Mouse (Mus musculus) hindbrain, embryonic 11.5 days (tissue): ENCODE data around the gene Cacnb1. TPM values are rescaled to one million over a fixed set of nuclear protein-coding genes. Genes with fewer than 3 reads are reported as not detected.

Experiments
- ATAC-seq: fragments of 200-750 bp; cut with Nextera tagmentation; 2 replicates; pipeline ENCODE4 v1.8.0; 2017; ENCODE audit warnings: mild to moderate bottlenecking, moderate TSS enrichment, moderate library complexity; ENCODE audit not compliant: low FRiP score
- DNase-seq: peaks from one replicate; pipeline ENCODE4 v3.0.0-alpha.2; 2015; ENCODE audit warnings: low spot score
- H3K27ac ChIP-seq: fragments of 300-500 bp; sonication (generic); 2 replicates; pipeline ENCODE4 v1.5.1; 2014; ENCODE audit warnings: mild to moderate bottlenecking, low read depth, low read length
- H3K27me3 ChIP-seq: fragments of 300-500 bp; sonication (generic); 2 replicates; pipeline ENCODE4 v1.6.1; 2014; ENCODE audit warnings: mild to moderate bottlenecking, low read length, moderate library complexity, mixed read lengths; ENCODE audit not compliant: control insufficient read depth, insufficient read depth
- H3K36me3 ChIP-seq: fragments of 300-500 bp; sonication (generic); 2 replicates; pipeline ENCODE4 v1.6.1; 2014; ENCODE audit warnings: mild to moderate bottlenecking, low read length, moderate library complexity, mixed read lengths; ENCODE audit not compliant: control insufficient read depth, insufficient read depth
- H3K4me1 ChIP-seq: fragments of 300-500 bp; sonication (generic); replicated peaks from 2 replicates; pipeline ENCODE4 v1.6.1; 2014; ENCODE audit warnings: low read length, mixed read lengths; ENCODE audit not compliant: control insufficient read depth, insufficient read depth
- H3K4me2 ChIP-seq: fragments of 300-500 bp; sonication (generic); replicated peaks from 2 replicates; pipeline ENCODE4 v1.6.1; 2014; ENCODE audit warnings: mild to moderate bottlenecking, low read depth, low read length
- H3K4me3 ChIP-seq: fragments of 300-500 bp; sonication (generic); 2 replicates; pipeline ENCODE4 v1.5.1; 2014; ENCODE audit warnings: low read depth, low read length
- H3K9ac ChIP-seq: fragments of 300-500 bp; sonication (generic); 2 replicates; pipeline ENCODE4 v1.6.1; 2014; ENCODE audit warnings: low read depth, low read length
- H3K9me3 ChIP-seq: fragments of 300-500 bp; sonication (generic); 2 replicates; pipeline ENCODE4 v1.6.1; 2016; ENCODE audit warnings: low read length; ENCODE audit not compliant: control insufficient read depth
- WGBS: fragments of 180-500 bp; shearing (Covaris S2); extraction: QIAGEN DNeasy Blood & Tissue Kit; methylation state at CpG from one replicate; pipeline ENCODE4 v1.1.7; 2014; 5-methylcytosine and 5-hydroxymethylcytosine counted together
- polyA plus RNA-seq: library from polyadenylated mRNA; unstranded; fragments of >200 nt; fragmentation: Nextera tagmentation; extraction: Ambion mirVana; gene quantifications from 2 replicates; pipeline ENCODE4 v1.2.1, GENCODE M21; 2014

Cacnb1 gene
- polyA plus RNA-seq, 1 experiment from 2014 or later = 18.3 TPM

DNA sequence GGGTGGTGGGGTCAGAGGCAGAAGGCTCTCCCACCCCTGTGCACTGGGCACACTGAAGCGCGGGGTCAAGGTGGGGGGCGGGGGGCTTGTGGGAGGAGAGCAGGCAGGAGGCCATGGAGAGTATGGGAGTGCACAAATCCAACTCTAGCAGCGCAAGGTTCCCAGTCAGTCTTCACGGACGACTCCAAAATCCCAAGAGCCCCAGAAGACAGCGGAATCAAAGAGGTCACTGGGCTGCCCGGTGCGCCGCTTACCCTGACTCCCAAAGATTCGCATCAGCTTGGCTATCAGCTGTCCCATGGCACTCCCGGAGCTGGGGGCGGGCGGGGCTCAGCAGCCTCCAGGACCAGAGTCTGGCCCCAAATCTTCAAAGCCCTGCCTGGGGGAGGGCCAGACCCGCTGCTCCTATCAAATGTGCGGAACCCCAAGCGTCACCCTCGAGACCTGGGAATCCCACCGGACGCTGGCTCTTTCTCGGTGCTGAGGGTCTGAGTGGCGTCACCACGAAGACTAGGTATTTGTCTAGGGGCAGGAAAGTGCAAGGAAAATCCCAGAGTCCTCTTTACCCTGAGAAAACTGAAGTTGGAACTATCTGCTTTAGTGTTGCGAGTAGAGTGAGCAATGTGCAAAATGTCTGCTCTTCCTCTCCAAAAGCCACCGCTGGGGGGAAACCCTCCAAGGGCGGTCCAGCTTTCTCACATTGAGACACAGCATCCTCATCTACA lies 27.1 kb downstream of the Cacnb1 start, which contains the start of gene Arl5c:
Gene Arl5c (minus strand): TSS at position 618 of the 725 bp plus-strand sequence.
- H3K9me3 ChIP-seq = no peaks in the 10 kb centered on the region
- peaks cover 4% of the 10 kb centered on the region for H3K4me1 ChIP-seq
- no peak within 1 kb of the TSS for H3K27ac ChIP-seq
- H3K9ac ChIP-seq = peak within 1 kb of the TSS; percentile 40; the same call in 1 of the 2 replicates
- DNase-seq = peak; percentile 53
- H3K4me2 ChIP-seq = peak within 1 kb of the TSS; percentile 79
- ATAC-seq = peak; percentile 70
- no peaks in the 10 kb centered on the region for H3K36me3 ChIP-seq
- peak within 1 kb of the TSS; percentile 42 for H3K4me3 ChIP-seq
- peaks cover 2% of the 10 kb centered on the region; the same call in 1 of the 2 replicates for H3K27me3 ChIP-seq
- WGBS = 1% methylated on average over 26 of the region's 26 CpGs

DNA sequence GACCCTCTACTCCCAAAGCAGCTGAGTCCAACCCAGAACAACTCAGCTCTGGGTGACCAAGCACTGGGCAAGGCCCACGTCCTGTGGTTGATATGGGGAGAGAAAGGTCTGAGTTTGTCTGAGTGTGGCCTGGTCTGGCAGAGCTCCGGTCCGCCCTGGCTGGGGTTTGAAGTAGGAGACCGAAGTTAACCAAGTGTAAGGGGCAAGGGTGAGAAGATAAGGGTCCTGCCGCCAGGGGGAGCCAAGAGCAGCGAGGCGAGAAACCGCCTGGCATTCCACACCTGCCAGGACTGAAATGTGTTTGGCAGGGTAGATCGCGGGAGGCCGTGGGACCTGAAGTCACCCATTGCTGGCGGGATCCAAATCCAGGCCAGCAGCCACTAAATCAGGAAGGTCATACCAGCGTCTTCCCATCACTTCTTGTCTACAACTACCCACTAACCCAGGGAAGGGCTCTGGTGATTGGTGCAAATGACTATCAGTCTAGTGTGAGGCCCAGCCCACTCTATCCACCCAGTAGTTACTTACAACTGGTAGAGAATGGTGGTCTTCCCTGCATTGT lies 28.2 kb downstream of the Cacnb1 start:
- H3K4me2 ChIP-seq = peak overlapping the region; percentile 79
- no peaks in the 10 kb centered on the region for H3K9me3 ChIP-seq
- no peaks in the 10 kb centered on the region for H3K36me3 ChIP-seq
- 0 out of 2 replicates have a peak, but pooled peaks cover 2% of the 10 kb centered on the region for H3K27me3 ChIP-seq
- peak; percentile 50 for ATAC-seq
- H3K27ac ChIP-seq = no peak overlapping the region
- peak; percentile 81 for DNase-seq
- 6% methylated on average over 13 of the region's 13 CpGs for WGBS
- H3K9ac ChIP-seq = peak overlapping the region; percentile 40; the same call in 1 of the 2 replicates
- H3K4me3 ChIP-seq = peak overlapping the region; percentile 42
- peaks cover 4% of the 10 kb centered on the region for H3K4me1 ChIP-seq

DNA sequence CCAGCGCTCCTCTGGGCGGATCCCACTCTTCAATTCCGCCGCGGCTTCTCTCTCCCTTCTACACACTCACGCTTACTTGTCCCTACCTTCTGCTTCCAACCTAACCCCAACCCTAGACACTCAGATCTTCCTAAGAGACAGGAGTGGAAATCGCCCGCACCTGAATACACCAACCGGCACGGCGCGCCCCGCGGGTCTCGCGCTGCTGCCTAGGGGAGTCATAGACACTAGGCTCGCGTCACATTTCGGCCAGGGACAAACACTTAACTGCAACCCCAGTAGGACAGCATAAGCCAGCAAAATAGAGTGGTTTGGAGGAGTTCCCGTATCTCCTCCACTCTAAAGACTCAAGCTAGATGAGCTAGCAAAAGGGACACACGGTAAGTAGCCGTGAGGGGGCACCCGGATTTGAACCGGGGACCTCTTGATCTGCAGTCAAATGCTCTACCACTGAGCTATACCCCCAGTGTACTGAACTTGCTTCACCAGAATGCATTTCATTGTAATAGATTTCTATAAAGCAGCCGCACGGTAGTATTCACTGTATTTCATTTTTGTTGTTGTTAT lies 34.2 kb downstream of the Cacnb1 start:
- Histone ChIP-seq H3K27me3 (peaks cover 27% of the 10 kb centered on the region), H3K4me3 (peak overlapping the region; percentile 92), H3K9ac (peak overlapping the region; percentile 86), H3K4me1 (0 out of 2 replicates have a peak, but pooled peaks cover 2% of the 10 kb centered on the region), H3K9me3 (no peaks in the 10 kb centered on the region), H3K27ac (peak overlapping the region; percentile 85), H3K4me2 (peak overlapping the region; percentile 54), H3K36me3 (no peaks in the 10 kb centered on the region)
- WGBS = under 1% methylated on average over 26 of the region's 26 CpGs
- DNase-seq (peak; percentile 92), ATAC-seq (peak; percentile 87)

DNA sequence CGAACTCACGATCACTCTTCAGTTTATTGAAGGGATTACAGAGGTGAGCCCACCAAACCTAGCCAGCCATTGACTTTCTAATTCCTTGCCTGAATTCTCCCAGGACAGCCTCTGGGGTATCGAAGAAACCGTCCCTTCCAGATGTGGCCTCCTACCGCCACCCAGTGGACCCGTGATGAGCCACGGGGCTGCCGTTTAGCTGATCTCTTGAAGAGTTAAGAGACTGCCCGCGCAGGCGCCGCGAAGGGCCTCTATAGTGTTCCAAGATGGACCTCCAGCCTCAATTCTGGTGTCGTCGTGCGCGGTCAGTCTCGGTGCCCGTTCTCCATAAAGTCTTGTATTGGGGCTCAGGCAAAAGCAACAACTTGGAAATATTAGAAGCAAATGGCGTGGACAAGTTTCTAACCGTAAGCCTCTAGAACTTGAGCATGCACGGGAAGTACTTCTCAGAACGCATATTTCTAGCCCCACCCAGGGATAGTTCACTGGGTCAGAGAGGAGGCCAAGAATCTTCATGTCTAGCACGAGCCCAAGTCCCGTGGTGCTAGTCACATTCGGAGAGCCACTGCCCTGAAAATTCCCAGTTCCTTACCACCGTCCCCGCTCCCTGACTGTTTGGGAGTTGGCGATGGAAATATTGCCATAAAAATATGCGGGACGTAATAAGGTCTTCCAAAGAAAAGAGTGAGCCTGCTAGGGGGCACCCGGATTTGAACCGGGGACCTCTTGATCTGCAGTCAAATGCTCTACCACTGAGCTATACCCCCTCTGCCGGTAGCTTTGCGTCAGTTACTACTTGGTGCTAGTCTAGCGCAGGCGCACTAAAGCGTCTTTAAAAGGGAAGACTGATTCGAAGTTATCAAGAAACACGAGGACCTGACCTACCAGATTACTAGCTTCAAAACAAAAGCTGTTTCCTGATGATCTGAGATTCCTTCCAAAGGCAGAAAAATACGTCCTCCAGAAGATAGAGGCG lies 35.0 kb downstream of the Cacnb1 start:
- Histone ChIP-seq H3K4me2 (peak overlapping the region; percentile 56), H3K9me3 (no peaks in the 10 kb centered on the region), H3K36me3 (no peaks in the 10 kb centered on the region), H3K4me1 (0 out of 2 replicates have a peak, but pooled peaks cover 2% of the 10 kb centered on the region), H3K27ac (peak overlapping the region; percentile 85), H3K4me3 (peak overlapping the region; percentile 92), H3K27me3 (peaks cover 27% of the 10 kb centered on the region), H3K9ac (peak overlapping the region; percentile 86)
- peak; percentile 96 for DNase-seq
- WGBS = under 1% methylated on average over 42 of the region's 42 CpGs
- peak; percentile 82 for ATAC-seq

DNA sequence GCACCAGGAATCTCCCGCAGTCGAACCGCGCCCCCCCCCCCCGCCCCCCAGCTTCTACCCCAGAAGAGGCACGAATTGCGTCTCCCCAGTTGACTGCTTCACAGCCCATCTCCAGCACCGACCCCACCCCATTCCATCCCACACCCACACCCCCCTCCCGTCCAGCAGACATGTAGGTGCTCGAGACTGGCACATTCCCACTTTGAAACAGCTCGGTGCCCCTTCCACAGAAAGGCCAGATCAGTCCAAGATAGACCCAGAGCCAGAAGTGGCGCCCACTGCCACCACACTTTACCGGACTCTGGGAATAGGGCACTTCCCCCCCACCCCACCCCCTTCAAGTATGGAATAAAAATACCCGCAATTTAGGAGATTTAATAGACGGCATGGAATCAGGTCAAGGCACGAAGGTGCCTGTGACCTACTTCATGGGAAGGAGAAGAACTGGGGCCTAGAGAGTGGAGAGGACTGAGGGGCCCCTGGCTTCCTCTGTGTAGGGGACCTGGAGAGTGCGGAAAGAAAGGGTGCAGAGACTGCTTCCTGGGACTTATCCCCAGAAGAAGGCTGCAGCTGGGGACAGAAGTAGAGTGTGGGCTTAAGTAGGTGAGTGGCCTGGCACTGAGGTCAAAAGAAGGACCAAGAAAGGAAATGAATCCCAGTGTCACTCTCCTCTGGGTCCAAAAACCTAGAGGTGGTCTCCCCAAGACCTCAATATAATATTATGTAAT lies 35.9 kb downstream of the Cacnb1 start:
- Histone ChIP-seq H3K36me3 (no peaks in the 10 kb centered on the region), H3K9ac (no peak overlapping the region), H3K4me1 (0 out of 2 replicates have a peak, but pooled peaks cover 2% of the 10 kb centered on the region), H3K27ac (no peak overlapping the region), H3K9me3 (no peaks in the 10 kb centered on the region), H3K4me2 (peak overlapping the region; percentile 82), H3K4me3 (peak overlapping the region; percentile 92), H3K27me3 (peaks cover 27% of the 10 kb centered on the region)
- ATAC-seq (no peak), DNase-seq (no peak)
- WGBS = 34% methylated on average over 11 of the region's 17 CpGs

DNA sequence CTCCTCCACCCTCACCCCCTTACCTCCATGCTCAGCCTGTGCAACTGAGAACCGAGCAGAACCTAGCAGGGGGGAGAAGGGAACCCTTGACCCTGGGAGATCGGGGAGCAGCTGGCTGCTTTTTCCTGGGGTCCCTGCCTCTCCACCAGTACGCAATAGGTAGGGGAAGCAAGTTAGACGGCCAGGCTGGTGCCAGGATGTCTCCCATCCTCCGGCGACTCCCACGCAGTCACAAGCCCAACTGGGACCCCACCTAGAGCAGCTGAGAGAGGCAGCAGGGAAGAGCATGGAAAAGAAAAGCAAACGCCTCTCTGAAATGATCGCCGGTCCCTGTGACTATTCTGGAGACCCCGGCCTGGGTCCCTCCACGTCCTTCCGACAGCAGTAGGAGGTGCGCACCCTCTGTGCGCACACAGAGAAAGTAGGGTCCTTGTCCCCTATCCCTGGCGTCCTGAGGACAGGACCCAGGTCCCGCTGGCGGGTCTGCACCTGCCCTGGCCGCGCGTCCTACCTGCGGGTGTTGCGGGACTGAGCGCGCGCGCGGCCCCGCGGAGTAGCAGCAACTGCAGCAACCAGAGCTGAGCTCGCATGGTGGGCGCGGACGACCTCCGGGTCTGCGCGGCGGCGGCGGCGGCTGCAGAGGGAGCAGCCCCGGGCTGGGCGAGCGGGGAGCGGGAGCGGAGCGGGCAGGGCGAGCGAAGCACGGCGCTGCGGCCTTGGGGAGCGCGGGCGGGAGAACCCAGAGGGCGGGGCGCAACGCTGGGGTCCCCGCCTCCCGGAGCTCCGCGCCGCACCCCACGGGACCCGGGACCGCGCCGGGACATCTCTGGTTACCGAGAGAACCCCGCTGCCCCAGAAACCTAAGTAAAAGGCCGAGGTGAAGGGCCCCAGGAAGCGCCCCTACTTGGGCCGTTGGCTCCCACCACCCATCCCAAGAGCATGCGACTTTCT lies 36.8 kb downstream of the Cacnb1 start, which contains the start of gene Plxdc1:
Gene Plxdc1 (minus strand): TSS at position 718 of the 951 bp plus-strand sequence.
- Histone ChIP-seq H3K9ac (peak within 1 kb of the TSS; percentile 34; the same call in 1 of the 2 replicates), H3K27me3 (peaks cover 27% of the 10 kb centered on the region), H3K27ac (no peak within 1 kb of the TSS), H3K36me3 (no peaks in the 10 kb centered on the region), H3K9me3 (no peaks in the 10 kb centered on the region), H3K4me3 (peak within 1 kb of the TSS; percentile 92), H3K4me2 (peak within 1 kb of the TSS; percentile 82), H3K4me1 (peaks cover 2% of the 10 kb centered on the region; the same call in 1 of the 2 replicates)
- ATAC-seq (no peak), DNase-seq (peak; percentile 58)
- 4% methylated on average over 56 of the region's 74 CpGs for WGBS

DNA sequence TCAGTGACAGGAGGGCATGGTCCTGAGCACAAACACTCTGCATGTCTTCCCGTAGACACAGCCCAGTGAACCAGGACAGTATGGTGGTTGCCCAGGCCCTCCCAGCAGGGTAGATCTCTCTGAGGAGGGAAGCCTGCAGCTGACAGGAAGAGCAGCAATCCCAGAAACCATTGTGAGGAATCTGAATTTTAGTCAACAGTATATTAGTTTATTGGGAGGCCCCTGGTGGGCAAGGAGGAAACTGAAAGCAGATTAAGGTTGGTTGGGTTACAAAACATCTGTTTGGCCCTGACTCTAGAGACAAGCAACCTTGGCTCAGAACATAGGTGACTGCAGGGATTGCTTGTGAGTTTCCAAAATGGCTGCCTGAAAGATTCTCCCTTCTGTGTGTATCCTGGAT lies 38.9 kb downstream of the Cacnb1 start:
- DNase-seq (no peak), ATAC-seq (no peak)
- Histone ChIP-seq H3K9ac (no peak overlapping the region), H3K36me3 (no peaks in the 10 kb centered on the region), H3K4me3 (no peak overlapping the region), H3K4me1 (peaks cover 2% of the 10 kb centered on the region; the same call in 1 of the 2 replicates), H3K27me3 (peaks cover 27% of the 10 kb centered on the region), H3K27ac (no peak overlapping the region), H3K4me2 (no peak overlapping the region), H3K9me3 (no peaks in the 10 kb centered on the region)
- WGBS = 76% methylated on average over 1 of the region's 1 CpGs
